Mouse (Mus musculus): ENCODE results near the gene Theg. TPM values are rescaled to one million over a fixed set of nuclear protein-coding genes. Genes with fewer than 3 reads are reported as not detected.
A peak's percentile ranks its signal among the peaks of the same experiment; 100 is the strongest.

Theg gene
- polyA plus RNA-seq, 1 experiment from 2014 or later: not detected

DNA sequence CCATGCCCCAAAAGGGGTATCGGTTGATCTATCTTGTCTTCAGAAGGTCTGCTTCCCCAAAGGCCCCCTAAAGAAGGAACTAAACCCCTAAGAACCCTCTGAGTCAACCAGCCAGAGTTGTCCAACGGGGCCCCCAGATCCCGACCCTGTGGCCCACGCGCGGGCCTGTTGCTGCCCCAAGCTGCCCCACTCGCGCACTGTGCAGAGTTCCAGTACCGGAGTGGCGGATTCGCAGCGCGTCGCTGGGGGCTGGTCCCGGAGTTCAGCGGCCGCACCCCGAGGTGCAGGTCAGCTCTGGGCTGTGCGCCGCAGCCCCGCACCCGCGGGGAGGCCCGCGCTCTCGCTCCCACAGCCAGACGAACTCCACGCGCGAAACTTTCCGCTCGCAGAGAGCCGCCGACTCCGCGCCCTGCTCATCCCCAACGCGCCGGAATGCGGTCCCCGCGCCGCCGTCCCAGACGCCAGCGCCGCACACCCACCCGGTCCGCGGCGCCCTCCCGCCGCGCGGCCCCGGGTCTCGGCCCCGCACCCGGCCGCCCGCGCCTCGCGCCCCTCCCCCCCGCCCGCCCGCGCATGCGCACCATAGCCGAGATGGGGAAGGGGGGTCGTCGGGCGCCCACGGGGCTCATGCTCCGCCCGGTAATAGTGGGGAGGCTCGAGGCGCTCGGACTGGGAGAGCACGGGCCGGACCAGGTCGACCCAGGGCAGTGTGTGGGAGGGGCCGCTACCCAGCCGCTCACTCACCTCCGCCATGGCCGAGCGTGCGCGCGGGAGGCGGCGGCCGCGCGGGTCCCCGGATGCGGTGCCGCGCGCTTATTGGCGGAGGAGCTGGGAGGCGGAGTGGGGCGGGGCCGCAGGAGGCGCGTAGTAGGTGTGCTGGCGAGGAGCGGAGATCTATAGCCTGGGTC is 32.5 kb downstream of the Theg start, which contains the start of gene Mier2:
Mier2 (minus strand) TSS at position 870 of the 908 bp plus-strand sequence.
- WGBS: under 1% methylated on average over 101 of the region's 108 CpGs
- H3K9me3 ChIP-seq (replicated peaks; ENCODE audit: control insufficient read depth, low read length): no peaks in the 10 kb centered on the region
- H3K4me2 ChIP-seq (ENCODE audit: low read depth, low read length): peak within 1 kb of the TSS; percentile 89
- peak; percentile 89 for ATAC-seq (ENCODE audit: insufficient read depth, low FRiP score)
- H3K4me3 ChIP-seq (replicated peaks; ENCODE audit: low read length): peak within 1 kb of the TSS; percentile 87
- no peaks in the 10 kb centered on the region for H3K27me3 ChIP-seq (ENCODE audit: control insufficient read depth, insufficient read depth, low read length)
- H3K36me3 ChIP-seq (ENCODE audit: control insufficient read depth, insufficient read depth, low read length): peaks cover 4% of the 10 kb centered on the region; the same call in 1 of the 2 replicates
- H3K9ac ChIP-seq (ENCODE audit: low read length): peak within 1 kb of the TSS; percentile 97
- peak within 1 kb of the TSS; percentile 36 for H3K27ac ChIP-seq (ENCODE audit: low read length)
- H3K4me1 ChIP-seq (ENCODE audit: control insufficient read depth, insufficient read depth, low read length): peaks cover 19% of the 10 kb centered on the region

DNA sequence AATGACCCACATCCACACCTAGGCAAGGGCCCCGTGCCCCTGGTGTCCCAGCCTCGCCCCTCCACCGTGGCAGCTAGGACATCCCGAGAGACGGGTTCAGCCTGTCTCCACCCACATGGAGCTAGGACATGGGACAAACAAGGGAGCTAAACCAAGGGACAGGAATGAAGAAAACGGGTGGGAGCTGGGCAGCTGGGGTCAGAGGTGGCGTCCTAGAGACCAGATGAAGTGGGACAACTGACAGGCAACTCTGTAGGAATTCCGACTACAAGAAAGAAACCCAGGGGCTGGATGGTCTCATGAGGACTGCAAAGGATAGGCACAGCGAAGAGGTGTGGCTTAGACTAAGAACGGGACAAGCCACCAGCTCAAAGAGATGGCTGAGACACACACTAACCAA is 33.4 kb downstream of the Theg start:
- peaks cover 12% of the 10 kb centered on the region for H3K36me3 ChIP-seq (ENCODE audit: control insufficient read depth, insufficient read depth, low read length)
- WGBS: 18% methylated on average over 10 of the region's 10 CpGs
- peak overlapping the region; percentile 89 for H3K4me2 ChIP-seq (ENCODE audit: low read depth, low read length)
- ATAC-seq (ENCODE audit: insufficient read depth, low FRiP score): no peak; the same call in 1 of the 2 replicates
- H3K4me1 ChIP-seq (ENCODE audit: control insufficient read depth, insufficient read depth, low read length): peaks cover 19% of the 10 kb centered on the region
- H3K9ac ChIP-seq (ENCODE audit: low read length): peak overlapping the region; percentile 97
- H3K4me3 ChIP-seq (replicated peaks; ENCODE audit: low read length): peak overlapping the region; percentile 87
- H3K9me3 ChIP-seq (replicated peaks; ENCODE audit: control insufficient read depth, low read length): no peaks in the 10 kb centered on the region
- no peak overlapping the region for H3K27ac ChIP-seq (ENCODE audit: low read length)
- no peaks in the 10 kb centered on the region for H3K27me3 ChIP-seq (ENCODE audit: control insufficient read depth, insufficient read depth, low read length)

DNA sequence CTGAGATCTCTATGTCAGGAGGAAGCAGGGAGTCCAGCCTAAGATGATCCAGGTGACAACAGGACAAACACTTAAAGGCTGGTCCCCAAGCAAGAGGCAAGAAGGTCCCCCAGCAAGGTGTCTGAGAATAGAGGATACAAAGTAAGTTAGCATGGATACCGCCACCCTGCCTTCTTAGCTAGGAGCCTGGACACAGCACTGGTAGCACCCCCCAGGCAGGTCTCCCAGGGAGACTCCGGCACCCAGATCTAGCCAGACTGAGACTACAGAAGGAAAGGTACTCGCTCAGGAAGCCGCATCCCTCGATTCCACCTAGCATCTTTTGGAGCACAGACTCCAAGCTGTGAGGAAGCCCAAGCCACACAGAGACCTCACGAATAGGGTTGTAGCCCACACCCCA is 34.0 kb downstream of the Theg start:
- H3K9me3 ChIP-seq (replicated peaks; ENCODE audit: control insufficient read depth, low read length): no peaks in the 10 kb centered on the region
- H3K4me3 ChIP-seq (replicated peaks; ENCODE audit: low read length): peak overlapping the region; percentile 87; the same call in 1 of the 2 replicates
- H3K27me3 ChIP-seq (ENCODE audit: control insufficient read depth, insufficient read depth, low read length): no peaks in the 10 kb centered on the region
- peak overlapping the region; percentile 89 for H3K4me2 ChIP-seq (ENCODE audit: low read depth, low read length)
- no peak overlapping the region for H3K27ac ChIP-seq (ENCODE audit: low read length)
- H3K9ac ChIP-seq (ENCODE audit: low read length): peak overlapping the region; percentile 97; the same call in 1 of the 2 replicates
- H3K4me1 ChIP-seq (ENCODE audit: control insufficient read depth, insufficient read depth, low read length): peaks cover 19% of the 10 kb centered on the region
- ATAC-seq (ENCODE audit: insufficient read depth, low FRiP score): no peak
- 86% methylated on average over 6 of the region's 6 CpGs for WGBS
- peaks cover 16% of the 10 kb centered on the region for H3K36me3 ChIP-seq (ENCODE audit: control insufficient read depth, insufficient read depth, low read length)

DNA sequence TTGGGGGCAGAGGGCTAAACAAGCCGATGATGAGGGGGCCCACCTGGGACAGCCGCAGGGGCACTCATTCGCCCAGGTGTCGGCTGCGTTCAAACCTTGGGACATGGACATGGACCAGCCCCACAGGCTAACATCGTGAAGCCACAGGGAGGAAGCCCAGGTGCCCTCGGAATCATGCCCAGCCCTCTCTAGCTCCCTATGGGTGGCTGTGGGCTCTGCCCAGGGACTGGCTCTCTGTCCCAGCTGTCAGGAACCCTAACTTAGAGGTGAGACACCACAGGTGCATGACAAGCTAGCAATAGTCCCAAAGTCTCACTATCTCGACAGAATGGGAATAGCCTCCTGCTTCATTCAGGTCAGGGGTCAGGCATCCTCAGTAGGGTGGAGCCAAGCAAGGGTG is 34.6 kb downstream of the Theg start:
- H3K4me2 ChIP-seq (ENCODE audit: low read depth, low read length): no peak overlapping the region
- H3K9ac ChIP-seq (ENCODE audit: low read length): no peak overlapping the region
- H3K27me3 ChIP-seq (ENCODE audit: control insufficient read depth, insufficient read depth, low read length): no peaks in the 10 kb centered on the region
- H3K4me1 ChIP-seq (ENCODE audit: control insufficient read depth, insufficient read depth, low read length): peaks cover 19% of the 10 kb centered on the region
- no peaks in the 10 kb centered on the region for H3K9me3 ChIP-seq (replicated peaks; ENCODE audit: control insufficient read depth, low read length)
- no peak overlapping the region for H3K27ac ChIP-seq (ENCODE audit: low read length)
- 81% methylated on average over 8 of the region's 8 CpGs for WGBS
- no peak for ATAC-seq (ENCODE audit: insufficient read depth, low FRiP score)
- no peak overlapping the region for H3K4me3 ChIP-seq (replicated peaks; ENCODE audit: low read length)
- H3K36me3 ChIP-seq (ENCODE audit: control insufficient read depth, insufficient read depth, low read length): peaks cover 21% of the 10 kb centered on the region

DNA sequence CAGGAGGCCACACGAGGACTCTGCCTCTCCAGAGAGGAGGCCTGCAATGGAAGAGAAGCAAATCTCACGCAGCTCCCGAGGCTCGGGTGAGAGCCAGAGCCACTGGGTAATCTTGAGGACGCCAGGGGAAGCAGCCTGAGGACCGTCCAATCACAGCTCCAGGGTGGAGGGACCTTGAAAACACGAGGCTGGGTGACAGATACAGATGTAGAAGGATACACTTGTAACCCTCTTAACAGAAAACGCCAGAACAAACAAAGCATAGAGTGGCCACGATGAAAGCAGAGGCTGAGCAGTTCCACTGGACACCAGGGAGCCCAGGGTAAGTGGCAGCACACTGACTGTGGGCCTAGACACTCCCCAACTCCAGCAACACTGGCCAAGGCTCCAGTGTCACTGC is 36.8 kb downstream of the Theg start:
- no peak for ATAC-seq (ENCODE audit: insufficient read depth, low FRiP score)
- Histone ChIP-seq H3K27ac (ENCODE audit: low read length) (no peak overlapping the region), H3K4me3 (replicated peaks; ENCODE audit: low read length) (no peak overlapping the region), H3K9ac (ENCODE audit: low read length) (no peak overlapping the region), H3K36me3 (ENCODE audit: control insufficient read depth, insufficient read depth, low read length) (peaks cover 21% of the 10 kb centered on the region), H3K4me2 (ENCODE audit: low read depth, low read length) (no peak overlapping the region), H3K9me3 (replicated peaks; ENCODE audit: control insufficient read depth, low read length) (no peaks in the 10 kb centered on the region), H3K4me1 (ENCODE audit: control insufficient read depth, insufficient read depth, low read length) (peaks cover 19% of the 10 kb centered on the region), H3K27me3 (ENCODE audit: control insufficient read depth, insufficient read depth, low read length) (no peaks in the 10 kb centered on the region)
- WGBS: 71% methylated on average over 9 of the region's 9 CpGs

DNA sequence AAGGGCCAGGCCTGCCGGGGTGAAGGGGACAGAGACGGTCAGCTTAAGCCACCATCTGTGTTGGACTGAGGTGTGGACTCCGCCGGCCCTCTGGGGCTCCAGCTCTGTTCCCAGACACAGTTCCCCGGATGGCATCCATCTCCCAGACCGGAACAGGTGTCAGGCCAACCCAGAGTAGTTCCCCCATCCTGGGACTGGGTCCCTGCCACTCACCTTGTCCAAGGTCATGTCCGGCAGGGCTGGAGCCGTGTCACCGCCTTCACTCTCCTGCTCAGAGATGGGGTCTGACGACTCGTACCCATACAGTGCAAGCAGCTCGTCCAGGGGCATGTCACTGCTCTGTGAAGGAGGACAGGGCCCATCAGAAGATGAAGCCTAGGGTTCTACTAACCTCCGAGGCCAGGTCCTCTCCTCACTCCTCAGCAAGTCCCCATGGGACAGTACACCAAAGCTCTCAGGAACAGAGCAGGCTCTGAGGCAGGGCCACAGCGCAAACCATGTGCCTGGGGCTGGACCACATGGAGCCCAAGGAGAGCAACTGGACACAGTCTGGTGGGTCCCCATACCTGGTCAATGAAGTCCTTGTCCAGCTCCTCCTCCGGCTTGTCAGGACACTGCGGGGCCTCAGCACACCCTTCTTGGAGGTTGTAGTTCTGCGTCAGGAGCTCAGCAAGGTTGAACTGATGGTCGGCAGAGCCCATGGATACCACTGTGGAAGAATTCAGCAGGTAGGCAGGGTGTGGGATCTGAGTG is 38.0 kb downstream of the Theg start:
- Histone ChIP-seq H3K36me3 (ENCODE audit: control insufficient read depth, insufficient read depth, low read length) (peaks cover 27% of the 10 kb centered on the region), H3K4me3 (replicated peaks; ENCODE audit: low read length) (no peak overlapping the region), H3K9me3 (replicated peaks; ENCODE audit: control insufficient read depth, low read length) (no peaks in the 10 kb centered on the region), H3K4me2 (ENCODE audit: low read depth, low read length) (no peak overlapping the region), H3K27ac (ENCODE audit: low read length) (no peak overlapping the region), H3K9ac (ENCODE audit: low read length) (no peak overlapping the region), H3K27me3 (ENCODE audit: control insufficient read depth, insufficient read depth, low read length) (no peaks in the 10 kb centered on the region), H3K4me1 (ENCODE audit: control insufficient read depth, insufficient read depth, low read length) (peaks cover 18% of the 10 kb centered on the region)
- 94% methylated on average over 18 of the region's 18 CpGs for WGBS
- ATAC-seq (ENCODE audit: insufficient read depth, low FRiP score): no peak

DNA sequence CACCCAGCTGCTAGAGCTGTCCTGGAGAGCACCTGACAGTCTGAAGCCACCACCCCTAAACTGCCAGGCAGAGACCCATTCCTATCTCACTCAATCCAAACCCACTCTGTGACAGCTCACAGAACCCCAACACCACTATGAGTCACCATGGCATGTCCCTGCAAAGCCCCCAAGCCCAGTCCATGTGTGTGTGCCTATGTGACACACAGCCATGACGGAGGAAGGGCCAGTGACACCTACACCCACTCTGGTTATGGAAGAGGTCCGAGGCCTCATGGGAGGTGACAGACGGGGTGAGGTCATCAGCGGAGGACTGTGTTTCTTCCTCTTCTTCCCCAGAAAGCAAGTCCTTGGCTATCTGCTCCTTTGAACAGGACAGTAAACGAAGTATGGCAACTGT is 38.6 kb downstream of the Theg start:
- Histone ChIP-seq H3K4me2 (ENCODE audit: low read depth, low read length) (no peak overlapping the region), H3K36me3 (ENCODE audit: control insufficient read depth, insufficient read depth, low read length) (peaks cover 27% of the 10 kb centered on the region), H3K9me3 (replicated peaks; ENCODE audit: control insufficient read depth, low read length) (no peaks in the 10 kb centered on the region), H3K27ac (ENCODE audit: low read length) (no peak overlapping the region), H3K27me3 (ENCODE audit: control insufficient read depth, insufficient read depth, low read length) (no peaks in the 10 kb centered on the region), H3K4me1 (ENCODE audit: control insufficient read depth, insufficient read depth, low read length) (peaks cover 12% of the 10 kb centered on the region), H3K9ac (ENCODE audit: low read length) (no peak overlapping the region), H3K4me3 (replicated peaks; ENCODE audit: low read length) (no peak overlapping the region)
- no peak for ATAC-seq (ENCODE audit: insufficient read depth, low FRiP score)
- WGBS: 86% methylated on average over 5 of the region's 5 CpGs

DNA sequence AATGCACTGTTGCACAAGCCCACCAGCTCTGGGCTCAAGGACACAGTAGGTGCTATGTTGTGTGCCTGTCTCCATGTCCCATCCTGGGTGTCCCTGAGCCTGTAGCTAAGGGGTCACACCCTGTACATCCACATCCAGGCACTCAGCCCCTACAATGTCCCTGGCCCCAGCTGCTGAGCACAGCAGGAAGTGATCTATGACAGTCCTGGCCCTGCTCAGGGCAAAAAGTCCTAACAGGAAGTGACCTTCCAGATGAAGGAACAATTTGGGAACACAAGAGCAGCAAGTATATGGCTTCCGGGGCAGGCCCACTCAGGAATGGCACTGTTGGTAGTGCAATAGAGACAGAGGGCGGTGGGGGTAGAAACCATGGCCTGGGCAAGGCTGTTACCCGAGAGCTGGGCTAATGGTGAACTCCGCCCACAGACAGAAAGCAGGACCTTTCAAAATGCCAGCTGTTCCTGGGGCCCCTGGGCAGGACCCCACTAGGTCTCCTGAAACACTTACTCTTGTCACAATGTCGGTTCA is 39.9 kb downstream of the Theg start:
- H3K36me3 ChIP-seq (ENCODE audit: control insufficient read depth, insufficient read depth, low read length): peaks cover 27% of the 10 kb centered on the region
- no peaks in the 10 kb centered on the region for H3K9me3 ChIP-seq (replicated peaks; ENCODE audit: control insufficient read depth, low read length)
- WGBS: 65% methylated on average over 5 of the region's 5 CpGs
- no peak overlapping the region for H3K4me3 ChIP-seq (replicated peaks; ENCODE audit: low read length)
- peaks cover under 1% of the 10 kb centered on the region; the same call in 1 of the 2 replicates for H3K4me1 ChIP-seq (ENCODE audit: control insufficient read depth, insufficient read depth, low read length)
- no peak overlapping the region for H3K4me2 ChIP-seq (ENCODE audit: low read depth, low read length)
- no peak for ATAC-seq (ENCODE audit: insufficient read depth, low FRiP score)
- H3K27me3 ChIP-seq (ENCODE audit: control insufficient read depth, insufficient read depth, low read length): no peaks in the 10 kb centered on the region
- no peak overlapping the region for H3K27ac ChIP-seq (ENCODE audit: low read length)
- H3K9ac ChIP-seq (ENCODE audit: low read length): no peak overlapping the region

DNA sequence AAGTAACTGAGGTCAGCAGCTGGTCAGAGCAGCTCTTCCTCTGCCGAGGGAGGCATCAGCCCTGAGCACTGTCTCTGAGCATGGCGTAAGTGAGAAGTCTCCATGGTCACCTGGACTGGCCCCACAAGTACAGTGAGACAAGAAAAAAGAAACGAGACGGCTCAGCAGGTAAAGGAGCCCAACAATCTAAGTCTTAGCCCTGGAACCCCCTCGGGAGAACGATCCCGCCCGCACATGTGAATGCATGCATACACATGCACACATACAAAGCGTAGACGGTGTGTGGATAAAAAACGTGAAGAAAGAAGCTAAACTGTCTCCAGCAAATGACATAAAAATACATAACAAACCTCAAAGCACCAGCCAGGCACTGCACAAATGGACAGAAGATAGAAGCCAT is 40.6 kb downstream of the Theg start:
- Histone ChIP-seq H3K4me1 (ENCODE audit: control insufficient read depth, insufficient read depth, low read length) (no peaks in the 10 kb centered on the region), H3K27me3 (ENCODE audit: control insufficient read depth, insufficient read depth, low read length) (no peaks in the 10 kb centered on the region), H3K4me2 (ENCODE audit: low read depth, low read length) (no peak overlapping the region), H3K36me3 (ENCODE audit: control insufficient read depth, insufficient read depth, low read length) (peaks cover 27% of the 10 kb centered on the region), H3K4me3 (replicated peaks; ENCODE audit: low read length) (no peak overlapping the region), H3K9ac (ENCODE audit: low read length) (no peak overlapping the region), H3K27ac (ENCODE audit: low read length) (no peak overlapping the region), H3K9me3 (replicated peaks; ENCODE audit: control insufficient read depth, low read length) (no peaks in the 10 kb centered on the region)
- ATAC-seq (ENCODE audit: insufficient read depth, low FRiP score): no peak
- 90% methylated on average over 11 of the region's 11 CpGs for WGBS
